Mouse (Mus musculus) cerebellum, adult 2 months (tissue): Measurements from ENCODE around the gene Bex3.

ENCODE experiments used
- CTCF ChIP-seq: fragments of 200-500 bp; IDR thresholded peaks from 2 replicates; pipeline ENCODE4 v1.5.1; 2011; ENCODE audit warnings: low read depth, mild to moderate bottlenecking, control low read depth, low read length, moderate library complexity, borderline replicate concordance; ENCODE audit not compliant: insufficient read depth
- POLR2A ChIP-seq: fragments of 200-500 bp; IDR thresholded peaks from 2 replicates; pipeline ENCODE4 v1.6.1; 2011; ENCODE audit warnings: low read length, control low read depth, borderline replicate concordance; ENCODE audit not compliant: insufficient read depth

GRCm38 (mm10) chrX:136227768-136228167, 42.3 kb upstream of the Bex3 start:
- TF ChIP-seq CTCF: no peak
- TF ChIP-seq POLR2A: no peak
